Mouse (Mus musculus): ENCODE measurements around the gene Oxld1. TPM values are rescaled to one million over a fixed set of nuclear protein-coding genes. Genes with fewer than 3 reads are reported as not detected.

The Oxld1 gene
- total RNA-seq, 2 experiments from 2014 or later, result 10.6 to 13.8 TPM

DNA sequence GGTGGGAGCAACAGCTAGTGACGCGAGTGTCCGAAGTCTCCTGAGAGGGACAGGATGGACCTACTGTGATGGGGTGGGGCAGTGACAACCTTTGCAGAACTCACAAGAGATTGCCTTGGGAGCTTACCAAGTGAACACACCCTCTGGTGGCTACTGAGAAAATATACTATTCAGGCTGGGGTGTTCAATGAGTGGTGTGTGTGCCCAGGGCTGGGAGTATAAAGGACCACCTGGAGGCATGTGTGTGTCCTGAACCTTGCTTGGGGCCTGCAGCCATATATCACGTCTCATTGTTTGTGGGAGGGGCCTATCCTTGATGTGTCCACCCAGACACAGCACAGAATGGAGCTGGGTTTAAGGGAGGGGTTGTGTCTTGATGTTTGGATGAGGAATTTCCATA lies 30.6 kb upstream of the Oxld1 start:
- no peak for DNase-seq (ENCODE audit: extremely low spot score in 1 of 2, low spot score in 2 of 2)
- intact Hi-C loops (cut with DNase I), result no loop called here

- intact Hi-C loops (cut with DNase I), result no loop called here
- DNase-seq (ENCODE audit: extremely low spot score in 1 of 2, low spot score in 2 of 2), result no peak
These were observed 27.4 kb upstream of the Oxld1 start for GRCm38 (mm10) chr11:120485251-120485650.

DNA sequence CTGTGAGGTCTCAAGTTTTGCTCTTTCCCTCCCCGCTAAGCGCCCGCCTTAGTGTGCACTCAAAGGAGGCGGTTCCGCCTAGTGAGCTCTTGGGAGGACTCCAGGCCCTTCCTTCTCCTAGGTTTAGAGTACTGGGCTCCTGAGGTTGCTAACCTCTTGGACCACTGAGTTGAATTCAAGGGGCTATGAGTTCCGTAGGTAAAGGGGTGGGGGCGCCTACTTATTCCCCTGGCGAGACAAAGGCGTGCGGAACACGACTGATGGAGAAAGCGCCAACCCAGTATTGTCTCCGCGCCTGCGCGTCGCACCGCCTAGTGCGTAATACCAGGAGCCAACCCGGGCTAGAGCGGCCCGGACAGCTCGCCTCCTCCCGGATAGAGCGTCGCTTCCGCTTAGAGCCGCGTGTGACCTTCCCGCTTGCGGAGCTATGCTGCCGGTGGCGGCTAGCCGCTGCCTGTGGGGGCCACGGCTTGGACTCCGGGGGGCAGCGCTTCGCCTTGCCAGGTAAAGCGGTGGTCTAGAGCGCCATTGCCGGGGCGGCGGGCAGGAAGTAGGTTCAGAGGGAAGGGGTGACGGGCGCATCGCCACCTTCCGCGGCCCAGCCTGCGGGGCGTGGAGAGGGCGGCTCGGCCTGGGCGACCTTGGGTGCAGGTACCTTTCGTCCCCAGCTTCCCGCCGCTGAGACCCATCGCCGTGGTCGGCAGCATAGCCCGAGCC lies 26.6 kb upstream of the Oxld1 start, which contains the start of gene Mrpl12:
Gene Mrpl12, plus strand, starts transcription at position 349 of the 717 bp plus-strand sequence.
- intact Hi-C loops (cut with DNase I), result no loop called here
- peak; percentile 86 to 93 for DNase-seq (ENCODE audit: extremely low spot score in 1 of 2, low spot score in 2 of 2)

DNA sequence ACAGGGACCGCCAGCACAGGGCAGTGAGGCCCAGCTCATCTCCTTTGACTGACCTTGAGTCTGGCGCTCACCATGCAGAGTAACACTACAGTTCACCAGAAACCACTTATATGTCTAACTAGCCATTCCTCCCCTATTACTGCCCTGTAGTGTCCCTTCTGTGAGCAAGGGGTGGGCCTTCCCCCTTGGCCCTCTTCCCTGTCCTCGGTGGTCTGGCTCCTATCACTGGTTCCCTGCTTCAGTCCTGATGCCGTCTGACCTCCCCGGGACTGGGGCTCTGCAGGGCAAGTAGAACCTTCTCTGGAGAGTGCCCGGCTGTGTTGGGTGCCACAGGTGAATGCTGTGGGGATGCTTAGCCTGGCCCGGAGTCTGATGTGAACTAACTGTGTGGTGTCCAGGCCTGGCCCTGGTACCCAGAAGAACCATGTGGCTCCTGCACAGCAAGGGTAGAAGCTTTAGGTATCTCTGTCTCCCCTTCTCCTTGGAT lies 25.6 kb upstream of the Oxld1 start:
- no peak for DNase-seq (ENCODE audit: extremely low spot score in 1 of 2, low spot score in 2 of 2)
- intact Hi-C loops (cut with DNase I), result no loop called here

DNA sequence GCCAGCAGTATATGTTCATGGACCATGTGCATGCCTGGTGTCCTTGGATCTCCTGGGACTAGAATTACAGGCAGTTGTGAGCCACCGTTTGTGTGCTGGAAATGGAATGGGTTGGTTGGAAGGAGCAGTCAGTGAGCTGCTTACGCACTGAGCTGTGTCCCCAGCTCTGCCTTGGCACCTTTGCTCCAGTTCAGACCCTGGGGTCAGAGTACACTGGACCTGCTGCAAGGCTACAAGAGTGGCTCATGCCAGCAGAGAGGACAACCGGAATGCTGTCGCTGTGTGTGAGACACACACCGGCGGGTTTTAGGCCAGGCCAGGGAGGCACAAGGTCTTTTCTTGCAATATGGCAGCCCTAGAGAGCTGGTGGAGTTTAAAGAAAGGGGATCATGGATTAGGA lies 14.2 kb upstream of the Oxld1 start:
- DNase-seq (ENCODE audit: extremely low spot score in 1 of 2, low spot score in 2 of 2), result peak in 1 of 2 experiments; percentile 18
- intact Hi-C loops (cut with DNase I), result no loop called here

DNA sequence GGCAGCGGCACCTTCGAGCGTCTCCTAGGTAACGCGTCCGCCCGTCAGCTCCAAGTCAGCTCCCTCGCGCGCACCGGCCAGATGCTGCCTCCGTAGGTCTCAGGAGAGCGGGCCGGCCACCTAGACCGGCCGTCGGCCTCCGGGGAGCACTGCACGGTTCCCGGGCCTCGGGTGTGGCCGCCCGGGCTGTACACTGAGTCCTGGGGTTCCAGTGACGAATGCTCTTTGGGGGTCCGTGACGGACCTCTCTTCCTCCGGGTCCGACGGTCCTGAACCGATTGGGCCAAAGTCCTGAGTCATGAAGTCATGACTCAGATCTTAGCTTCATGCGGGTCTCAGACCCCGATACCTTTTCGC lies 9.8 kb upstream of the Oxld1 start:
- intact Hi-C loops (cut with DNase I), result no loop called here
- DNase-seq (ENCODE audit: extremely low spot score in 1 of 2, low spot score in 2 of 2), result no peak

- DNase-seq (ENCODE audit: extremely low spot score in 1 of 2, low spot score in 2 of 2), result peak; percentile 96 to 97
- intact Hi-C loops (cut with DNase I), result no loop called here
These were observed 9.3 kb upstream of the Oxld1 start, which contains the start of gene Arl16 for GRCm38 (mm10) chr11:120467051-120467735. Arl16 (minus strand) TSS chr11:120467607.

DNA sequence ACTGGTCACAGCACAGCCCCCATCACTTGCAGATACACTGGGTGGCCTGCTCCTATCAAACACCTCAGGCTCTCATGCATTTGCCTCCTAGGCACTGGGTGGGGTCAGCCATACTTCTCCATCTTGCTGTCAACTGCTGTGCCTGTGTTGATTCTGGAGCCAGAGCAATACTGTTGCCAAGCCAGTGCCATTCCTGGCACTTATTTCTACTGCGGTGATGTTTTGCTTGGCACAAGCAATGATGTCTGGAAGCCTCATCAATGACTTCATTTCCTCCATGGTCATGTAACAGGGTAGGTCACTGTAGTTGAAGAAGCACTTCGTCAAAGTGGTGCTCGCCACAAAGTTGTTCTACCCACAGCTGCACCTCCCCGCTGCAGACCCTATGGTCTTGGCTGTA lies 7.7 kb upstream of the Oxld1 start:
- DNase-seq (ENCODE audit: extremely low spot score in 1 of 2, low spot score in 2 of 2), result no peak
- intact Hi-C loops (cut with DNase I), result no loop called here

DNA sequence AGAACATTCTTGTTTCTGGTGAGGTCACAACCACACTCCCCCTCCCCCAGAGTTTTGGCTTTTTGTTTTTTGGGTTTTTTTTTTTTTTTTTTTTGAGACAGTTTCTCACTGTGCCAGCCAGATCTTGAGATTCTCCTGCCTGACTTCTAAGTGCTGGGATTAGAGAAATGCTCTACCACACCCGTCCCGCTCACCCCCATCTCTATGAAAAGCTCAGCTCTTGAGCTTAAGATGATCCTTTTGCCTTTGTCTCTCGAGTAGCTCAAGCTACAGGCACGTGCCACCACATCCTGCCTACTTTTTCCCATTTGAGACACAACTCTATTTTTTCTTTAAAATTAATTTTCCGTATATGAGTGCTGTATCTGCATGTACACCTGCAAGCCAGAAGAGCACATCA lies 6.5 kb upstream of the Oxld1 start:
- no peak for DNase-seq (ENCODE audit: extremely low spot score in 1 of 2, low spot score in 2 of 2)
- intact Hi-C loops (cut with DNase I), result no loop called here

DNA sequence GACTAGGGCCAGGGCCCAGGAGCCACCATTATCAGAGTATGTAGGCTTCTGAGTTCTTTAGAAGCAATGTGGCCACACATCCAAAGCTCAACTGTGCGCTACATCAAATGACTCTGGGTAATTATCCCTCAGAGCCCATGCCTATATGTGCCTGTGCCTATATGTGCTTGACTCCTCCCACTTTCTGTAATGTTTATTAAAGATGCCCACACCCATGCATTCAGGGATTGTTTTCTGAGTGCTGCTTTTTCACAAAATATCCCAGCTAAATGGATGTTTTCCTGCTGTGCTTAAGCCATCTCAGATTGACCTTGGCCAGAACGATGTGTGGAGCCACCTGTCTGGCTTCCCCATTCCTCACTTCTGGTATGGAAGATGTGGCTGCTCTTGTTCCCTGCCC lies 5.7 kb upstream of the Oxld1 start:
- DNase-seq (ENCODE audit: extremely low spot score in 1 of 2, low spot score in 2 of 2), result no peak
- intact Hi-C loops (cut with DNase I), result no loop called here

- DNase-seq (ENCODE audit: extremely low spot score in 1 of 2, low spot score in 2 of 2), result no peak
- intact Hi-C loops (cut with DNase I), result no loop called here
These were observed 1.2 kb upstream of the Oxld1 start for GRCm38 (mm10) chr11:120458847-120459597.

DNA sequence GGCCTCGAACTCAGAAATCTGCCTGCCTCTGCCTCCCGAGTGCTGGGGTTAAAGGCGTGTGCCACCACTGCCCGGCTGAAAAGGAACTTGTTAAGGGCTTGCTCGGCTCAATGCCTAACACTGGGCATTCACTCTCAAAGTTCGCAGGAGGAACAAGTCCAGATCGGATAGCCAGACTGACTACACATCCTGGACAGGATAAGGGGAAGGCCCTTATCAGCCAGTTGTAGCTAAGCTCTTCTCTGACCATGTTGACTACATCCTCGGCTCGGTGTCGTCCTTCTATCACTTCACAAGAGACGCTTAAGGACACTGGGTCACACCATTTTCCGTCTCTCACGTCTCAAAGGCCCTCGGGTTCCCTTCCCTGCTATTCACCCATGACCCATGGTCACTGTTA lies 498 bp downstream of the Oxld1 start:
- no peak for DNase-seq (ENCODE audit: extremely low spot score in 1 of 2, low spot score in 2 of 2)
- intact Hi-C loops (cut with DNase I), result no loop called here

- intact Hi-C loops (cut with DNase I), result no loop called here
- no peak for DNase-seq (ENCODE audit: extremely low spot score in 1 of 2, low spot score in 2 of 2)
These were observed 2.5 kb downstream of the Oxld1 start for GRCm38 (mm10) chr11:120455413-120455812.

GRCm38 (mm10) chr11:120454965-120455364 lies 2.9 kb downstream of the Oxld1 start:
- no peak for DNase-seq (ENCODE audit: extremely low spot score in 1 of 2, low spot score in 2 of 2)
- intact Hi-C loops (cut with DNase I), result no loop called here

- no peak for DNase-seq (ENCODE audit: extremely low spot score in 1 of 2, low spot score in 2 of 2)
- intact Hi-C loops (cut with DNase I), result no loop called here
These were observed 4.6 kb downstream of the Oxld1 start, which contains the start of gene Pde6g for GRCm38 (mm10) chr11:120453306-120453705. Pde6g (minus strand) TSS chr11:120453500.

DNA sequence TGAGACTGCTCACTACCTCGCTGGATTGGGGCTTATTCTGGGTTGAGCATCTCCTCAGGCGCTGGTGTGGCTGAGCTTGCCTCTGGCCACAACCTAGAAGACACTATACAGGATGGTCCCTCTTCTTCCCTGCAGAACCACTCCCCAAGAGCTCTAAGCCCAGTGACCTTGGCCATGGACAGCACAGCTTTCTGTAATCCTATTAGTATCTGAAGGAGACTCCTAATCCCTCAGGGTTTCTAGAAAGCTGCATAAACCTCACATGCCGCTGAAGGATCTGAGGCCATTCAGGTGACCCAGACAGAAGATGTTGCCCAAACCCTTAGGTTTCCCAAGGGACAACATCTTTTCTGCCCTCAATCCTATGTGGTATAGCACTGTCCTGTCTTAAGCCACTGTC lies 5.6 kb downstream of the Oxld1 start:
- intact Hi-C loops (cut with DNase I), result no loop called here
- DNase-seq (ENCODE audit: extremely low spot score in 1 of 2, low spot score in 2 of 2), result no peak

DNA sequence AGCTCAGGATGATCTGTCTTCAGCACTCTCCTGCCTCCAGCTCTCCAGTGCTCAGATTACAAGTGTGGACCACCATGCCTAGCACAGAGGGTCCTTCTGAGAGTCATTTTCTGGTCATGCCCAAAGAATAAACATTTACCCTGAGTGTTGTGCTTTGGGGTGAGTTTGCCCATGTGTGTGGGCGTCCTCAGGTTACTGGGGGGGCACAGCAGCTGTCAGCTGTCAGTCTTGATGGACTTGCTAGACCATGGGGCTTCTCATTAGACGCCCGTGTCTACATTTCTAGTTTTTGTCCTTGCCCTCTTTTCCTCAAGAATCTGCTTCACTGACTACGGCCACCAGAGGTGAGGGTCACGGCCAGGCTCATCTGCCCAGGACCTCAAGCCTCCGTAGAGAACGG lies 10.7 kb downstream of the Oxld1 start:
- DNase-seq (ENCODE audit: extremely low spot score in 1 of 2, low spot score in 2 of 2), result no peak

GRCm38 (mm10) chr11:120445475-120445874 lies 12.4 kb downstream of the Oxld1 start:
- intact Hi-C loops (cut with DNase I), result no loop called here
- no peak for DNase-seq (ENCODE audit: extremely low spot score in 1 of 2, low spot score in 2 of 2)

More for the DNA sequence above, 10.7 kb downstream of the Oxld1 start:
- intact Hi-C loops (cut with DNase I), result no loop called here

DNA sequence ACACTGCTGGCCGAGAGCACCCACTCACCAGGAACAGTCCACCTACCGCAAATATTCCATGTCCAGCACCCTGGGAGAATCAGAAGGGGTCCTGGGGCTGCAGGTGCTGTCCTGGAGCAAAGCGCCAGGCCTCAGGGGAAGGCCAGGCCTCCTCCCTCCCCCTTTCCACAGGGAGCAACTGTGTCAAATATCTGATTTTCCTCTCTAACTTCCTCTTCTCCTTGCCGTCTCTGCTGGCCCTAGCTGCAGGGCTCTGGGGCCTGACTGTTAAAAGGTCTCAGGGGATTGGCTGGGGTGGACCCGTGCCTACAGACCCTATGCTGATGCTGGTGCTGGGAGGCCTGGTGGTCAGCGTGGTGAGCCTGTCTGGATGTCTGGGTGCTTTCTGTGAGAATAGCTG lies 13.8 kb downstream of the Oxld1 start:
- intact Hi-C loops (cut with DNase I), result no loop called here
- no peak for DNase-seq (ENCODE audit: extremely low spot score in 1 of 2, low spot score in 2 of 2)

Data from left cerebral cortex, postnatal 10 days (tissue).